Mouse (Mus musculus): ENCODE results near the gene Topaz1. TPM values are rescaled to one million over a fixed set of nuclear protein-coding genes. Genes with fewer than 3 reads are reported as not detected.

Topaz1 gene
- polyA plus RNA-seq, 1 experiment from 2014 or later, result not detected

DNA sequence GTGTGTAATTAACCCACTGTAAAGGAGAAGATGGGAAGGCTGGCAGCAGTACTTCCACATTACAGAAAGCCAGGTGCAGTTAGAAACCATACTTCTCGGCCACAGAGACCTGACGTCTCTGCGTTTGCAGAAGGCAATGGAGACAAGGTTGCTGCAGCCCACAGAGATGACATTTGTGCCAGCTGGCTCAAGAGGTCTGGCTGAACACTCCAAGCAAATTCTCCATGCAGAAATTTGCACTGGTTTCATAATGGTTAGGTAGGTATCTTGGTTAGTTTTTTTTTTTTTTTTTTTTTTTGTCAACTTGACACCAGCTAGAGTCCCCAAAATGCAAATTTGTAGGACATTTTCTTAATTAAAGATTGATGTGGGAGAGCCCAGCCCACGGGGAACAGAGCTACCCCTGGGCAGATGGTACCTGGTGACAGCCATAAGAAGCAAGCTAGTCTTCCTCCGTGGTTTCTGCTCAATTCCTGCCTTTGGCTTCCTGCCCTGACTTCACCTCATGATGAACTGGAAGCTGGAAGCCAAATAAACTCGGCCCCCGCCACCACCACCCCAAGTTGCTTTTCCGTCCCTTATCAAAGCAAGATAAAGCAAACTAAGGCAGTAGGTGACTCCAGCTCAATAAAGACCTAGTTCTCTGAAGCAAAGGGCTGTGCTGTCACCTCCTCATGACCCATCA, 14.9 kb upstream of the Topaz1 start:
- no peak overlapping the region for H3K9ac ChIP-seq (ENCODE audit: low read length)
- H3K4me3 ChIP-seq (ENCODE audit: low read depth, low read length), result no peak overlapping the region
- DNase-seq (ENCODE audit: low spot score) (no peak), ATAC-seq (replicated peaks; ENCODE audit: low FRiP score) (no peak)
- no peaks in the 10 kb centered on the region for H3K9me3 ChIP-seq (ENCODE audit: control insufficient read depth, low read length)
- H3K36me3 ChIP-seq (ENCODE audit: control insufficient read depth, insufficient read depth, low read length), result no peaks in the 10 kb centered on the region
- no peak overlapping the region for H3K4me2 ChIP-seq (ENCODE audit: low read depth, low read length, severe bottlenecking)
- 0 out of 2 replicates have a peak, but pooled peaks cover 2% of the 10 kb centered on the region for H3K27me3 ChIP-seq (ENCODE audit: control insufficient read depth, insufficient read depth, low read length)
- H3K4me1 ChIP-seq (replicated peaks; ENCODE audit: control insufficient read depth, insufficient read depth, low read length), result no peaks in the 10 kb centered on the region
- WGBS, result 74% methylated on average over 8 of the region's 8 CpGs
- no peak overlapping the region for H3K27ac ChIP-seq (ENCODE audit: low read depth, low read length)

DNA sequence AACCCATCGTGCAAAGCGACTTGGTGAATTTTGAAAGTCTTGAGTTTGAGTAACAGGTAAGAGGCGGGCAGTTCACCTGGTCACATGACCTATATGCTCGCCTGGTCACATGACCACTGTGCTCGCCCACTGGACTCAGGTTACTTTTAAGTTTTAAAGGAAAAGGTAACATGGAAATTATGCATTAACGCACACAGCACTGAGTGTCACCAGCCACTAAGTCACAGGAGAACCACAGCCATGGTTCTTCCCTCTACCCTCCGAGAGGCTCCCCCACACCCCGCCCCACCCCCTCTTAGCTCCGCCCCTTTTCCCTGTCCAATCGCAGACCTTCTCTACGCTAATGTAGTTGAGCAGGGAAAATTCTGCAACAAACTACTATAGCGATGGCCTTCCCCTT, 13.9 kb upstream of the Topaz1 start:
- Histone ChIP-seq H3K9ac (ENCODE audit: low read length) (no peak overlapping the region), H3K9me3 (ENCODE audit: control insufficient read depth, low read length) (no peaks in the 10 kb centered on the region), H3K4me3 (ENCODE audit: low read depth, low read length) (peak overlapping the region; percentile 8; the same call in 1 of the 2 replicates), H3K27ac (ENCODE audit: low read depth, low read length) (no peak overlapping the region), H3K27me3 (ENCODE audit: control insufficient read depth, insufficient read depth, low read length) (0 out of 2 replicates have a peak, but pooled peaks cover 2% of the 10 kb centered on the region), H3K4me2 (ENCODE audit: low read depth, low read length, severe bottlenecking) (no peak overlapping the region; the same call in 1 of the 2 replicates), H3K36me3 (ENCODE audit: control insufficient read depth, insufficient read depth, low read length) (no peaks in the 10 kb centered on the region), H3K4me1 (replicated peaks; ENCODE audit: control insufficient read depth, insufficient read depth, low read length) (no peaks in the 10 kb centered on the region)
- ATAC-seq (replicated peaks; ENCODE audit: low FRiP score) (no peak), DNase-seq (ENCODE audit: low spot score) (no peak)
- 34% methylated on average over 12 of the region's 12 CpGs for WGBS

DNA sequence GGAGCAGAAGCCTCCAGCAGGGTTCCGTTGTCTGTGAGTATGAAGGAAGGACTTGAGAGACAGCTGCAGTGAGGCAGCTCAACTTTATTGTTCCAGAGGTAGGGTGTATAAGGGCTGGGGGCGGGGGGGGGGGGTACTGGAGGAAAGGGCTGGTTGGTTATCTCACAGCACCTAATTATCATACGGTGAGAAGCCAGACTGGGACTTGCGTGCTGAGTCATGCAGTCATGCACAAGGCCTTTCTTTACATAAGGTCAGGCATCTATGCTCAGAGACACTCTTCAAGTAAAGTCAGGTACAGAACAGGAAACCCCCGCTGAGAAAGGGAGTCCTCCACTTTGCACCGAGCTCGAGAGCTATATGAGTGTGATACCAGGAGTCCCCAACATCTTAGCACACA, 12.2 kb upstream of the Topaz1 start:
- Histone ChIP-seq H3K27me3 (ENCODE audit: control insufficient read depth, insufficient read depth, low read length) (0 out of 2 replicates have a peak, but pooled peaks cover 2% of the 10 kb centered on the region), H3K4me3 (ENCODE audit: low read depth, low read length) (no peak overlapping the region), H3K4me1 (replicated peaks; ENCODE audit: control insufficient read depth, insufficient read depth, low read length) (no peaks in the 10 kb centered on the region), H3K4me2 (ENCODE audit: low read depth, low read length, severe bottlenecking) (no peak overlapping the region), H3K9me3 (ENCODE audit: control insufficient read depth, low read length) (no peaks in the 10 kb centered on the region), H3K36me3 (ENCODE audit: control insufficient read depth, insufficient read depth, low read length) (no peaks in the 10 kb centered on the region), H3K27ac (ENCODE audit: low read depth, low read length) (no peak overlapping the region), H3K9ac (ENCODE audit: low read length) (no peak overlapping the region)
- no peak for ATAC-seq (replicated peaks; ENCODE audit: low FRiP score)
- no peak for DNase-seq (ENCODE audit: low spot score)
- WGBS, result 78% methylated on average over 6 of the region's 7 CpGs

DNA sequence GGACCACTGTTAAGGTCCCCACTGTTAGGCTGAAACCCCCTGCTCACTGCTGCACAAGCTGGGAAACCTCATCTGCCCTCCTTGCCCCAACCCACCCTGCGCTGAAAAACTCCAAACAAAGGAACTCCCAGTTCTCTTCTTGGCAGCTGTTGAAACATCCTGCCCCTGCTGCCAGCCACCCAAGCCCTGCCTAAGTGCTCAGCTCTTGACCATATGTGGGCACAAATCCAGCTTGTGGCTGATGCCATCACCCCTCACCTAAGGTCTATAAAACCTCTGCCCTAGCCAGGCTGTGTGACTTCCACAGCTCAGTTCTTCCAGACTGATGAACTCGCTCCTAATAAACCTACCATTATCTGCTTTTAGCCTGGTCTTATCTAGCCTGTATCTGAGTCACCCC, 11.1 kb upstream of the Topaz1 start:
- no peak for ATAC-seq (replicated peaks; ENCODE audit: low FRiP score)
- WGBS, result 57% methylated on average over 2 of the region's 2 CpGs
- H3K4me2 ChIP-seq (ENCODE audit: low read depth, low read length, severe bottlenecking), result no peak overlapping the region
- no peaks in the 10 kb centered on the region for H3K36me3 ChIP-seq (ENCODE audit: control insufficient read depth, insufficient read depth, low read length)
- no peaks in the 10 kb centered on the region for H3K27me3 ChIP-seq (ENCODE audit: control insufficient read depth, insufficient read depth, low read length)
- H3K4me3 ChIP-seq (ENCODE audit: low read depth, low read length), result no peak overlapping the region
- no peak for DNase-seq (ENCODE audit: low spot score)
- no peaks in the 10 kb centered on the region for H3K9me3 ChIP-seq (ENCODE audit: control insufficient read depth, low read length)
- H3K9ac ChIP-seq (ENCODE audit: low read length), result no peak overlapping the region
- H3K27ac ChIP-seq (ENCODE audit: low read depth, low read length), result no peak overlapping the region
- H3K4me1 ChIP-seq (replicated peaks; ENCODE audit: control insufficient read depth, insufficient read depth, low read length), result no peaks in the 10 kb centered on the region

DNA sequence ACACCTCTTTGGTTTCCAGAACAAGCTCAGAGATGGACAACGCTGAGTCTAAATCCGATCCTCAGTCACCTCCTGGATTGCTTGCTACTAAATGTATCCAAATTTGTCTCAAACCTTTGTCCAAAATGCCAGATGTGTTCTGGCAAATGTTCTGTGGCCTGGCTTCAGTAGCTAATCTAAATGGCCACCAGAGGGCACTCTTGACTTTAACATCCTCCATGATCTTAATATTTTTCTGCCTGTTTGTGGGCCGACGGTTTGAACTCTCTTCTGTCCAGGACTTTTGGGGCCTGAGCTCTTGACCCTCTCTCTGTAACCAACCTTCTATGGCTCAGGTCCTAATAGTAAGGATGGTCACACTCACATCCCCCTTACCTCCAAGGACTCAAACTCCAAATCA, 10.4 kb upstream of the Topaz1 start:
- Histone ChIP-seq H3K4me1 (replicated peaks; ENCODE audit: control insufficient read depth, insufficient read depth, low read length) (no peaks in the 10 kb centered on the region), H3K27me3 (ENCODE audit: control insufficient read depth, insufficient read depth, low read length) (no peaks in the 10 kb centered on the region), H3K36me3 (ENCODE audit: control insufficient read depth, insufficient read depth, low read length) (no peaks in the 10 kb centered on the region), H3K27ac (ENCODE audit: low read depth, low read length) (no peak overlapping the region), H3K4me3 (ENCODE audit: low read depth, low read length) (no peak overlapping the region), H3K4me2 (ENCODE audit: low read depth, low read length, severe bottlenecking) (no peak overlapping the region), H3K9ac (ENCODE audit: low read length) (no peak overlapping the region), H3K9me3 (ENCODE audit: control insufficient read depth, low read length) (no peaks in the 10 kb centered on the region)
- WGBS, result 25% methylated on average over 4 of the region's 4 CpGs
- ATAC-seq (replicated peaks; ENCODE audit: low FRiP score) (no peak), DNase-seq (ENCODE audit: low spot score) (peak; percentile 55)

DNA sequence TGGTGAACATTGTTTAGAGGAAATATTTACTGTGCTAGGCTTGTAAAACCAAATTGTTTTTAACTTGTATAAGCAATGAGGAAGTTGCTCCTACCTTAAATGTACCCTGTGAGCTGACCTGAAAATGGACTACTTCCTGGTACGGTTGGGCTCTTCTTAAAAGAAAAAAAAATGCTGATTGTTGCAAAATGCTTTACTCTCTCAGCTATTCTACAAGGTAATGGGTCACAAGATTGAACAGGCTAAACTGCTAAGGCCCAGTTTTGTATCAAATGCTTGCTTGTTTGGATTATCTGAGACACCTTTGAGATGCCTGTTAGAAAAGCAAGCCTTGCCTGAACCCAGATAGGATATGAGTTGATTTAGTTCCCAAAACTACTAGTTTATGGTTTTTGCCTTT, 1.3 kb upstream of the Topaz1 start:
- Histone ChIP-seq H3K4me3 (ENCODE audit: low read depth, low read length) (no peak overlapping the region), H3K4me1 (replicated peaks; ENCODE audit: control insufficient read depth, insufficient read depth, low read length) (no peaks in the 10 kb centered on the region), H3K4me2 (ENCODE audit: low read depth, low read length, severe bottlenecking) (no peak overlapping the region), H3K9ac (ENCODE audit: low read length) (no peak overlapping the region), H3K27ac (ENCODE audit: low read depth, low read length) (no peak overlapping the region), H3K27me3 (ENCODE audit: control insufficient read depth, insufficient read depth, low read length) (no peaks in the 10 kb centered on the region), H3K36me3 (ENCODE audit: control insufficient read depth, insufficient read depth, low read length) (no peaks in the 10 kb centered on the region), H3K9me3 (ENCODE audit: control insufficient read depth, low read length) (no peaks in the 10 kb centered on the region)
- WGBS, result 88% methylated on average over 1 of the region's 1 CpGs
- ATAC-seq (replicated peaks; ENCODE audit: low FRiP score), result no peak
- no peak for DNase-seq (ENCODE audit: low spot score)

DNA sequence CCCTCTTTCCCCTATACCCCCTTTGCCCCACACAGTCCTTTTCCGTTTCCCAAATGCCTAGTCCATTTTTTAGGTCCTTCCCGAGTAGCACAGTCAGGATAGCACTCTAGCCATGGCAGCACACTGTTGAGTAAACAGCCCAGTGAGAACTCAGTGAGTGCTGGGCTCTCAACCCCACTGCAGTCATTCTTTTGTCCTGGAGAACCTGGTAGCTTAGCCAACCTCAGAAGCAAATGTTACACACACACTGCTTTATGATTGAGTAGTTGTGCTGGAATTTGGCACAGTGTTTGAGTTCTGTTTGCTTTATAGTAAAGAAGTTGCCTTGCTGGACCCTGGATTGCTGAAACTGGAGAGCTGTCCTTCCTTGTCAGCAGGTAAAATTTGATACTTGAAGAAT, 10.5 kb downstream of the Topaz1 start:
- Histone ChIP-seq H3K36me3 (ENCODE audit: control insufficient read depth, insufficient read depth, low read length) (no peaks in the 10 kb centered on the region), H3K9me3 (ENCODE audit: control insufficient read depth, low read length) (no peaks in the 10 kb centered on the region), H3K4me2 (ENCODE audit: low read depth, low read length, severe bottlenecking) (no peak overlapping the region), H3K27me3 (ENCODE audit: control insufficient read depth, insufficient read depth, low read length) (no peaks in the 10 kb centered on the region), H3K4me1 (replicated peaks; ENCODE audit: control insufficient read depth, insufficient read depth, low read length) (no peaks in the 10 kb centered on the region), H3K27ac (ENCODE audit: low read depth, low read length) (no peak overlapping the region), H3K4me3 (ENCODE audit: low read depth, low read length) (no peak overlapping the region), H3K9ac (ENCODE audit: low read length) (no peak overlapping the region)
- DNase-seq (ENCODE audit: low spot score) (no peak), ATAC-seq (replicated peaks; ENCODE audit: low FRiP score) (no peak)
- 35% methylated on average over 2 of the region's 2 CpGs for WGBS

DNA sequence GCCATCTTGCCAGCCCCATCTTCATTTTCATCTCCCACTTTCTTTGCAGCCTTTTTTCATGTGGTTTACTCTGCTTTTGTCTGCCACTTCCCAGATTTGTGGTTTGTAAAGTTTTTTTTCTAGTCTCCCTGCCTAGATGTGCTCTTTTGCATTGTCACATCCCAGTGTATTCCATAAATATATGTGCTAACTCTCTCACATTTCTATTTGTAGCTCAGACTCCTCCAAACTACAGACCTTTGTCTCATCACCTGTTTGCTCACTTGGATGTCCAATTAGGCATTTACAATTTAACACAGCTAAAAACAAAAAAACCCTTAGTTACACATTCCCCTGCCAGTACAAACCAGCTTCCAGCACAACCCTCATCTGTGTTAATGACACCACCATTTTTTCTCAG, 13.0 kb downstream of the Topaz1 start:
- Histone ChIP-seq H3K27me3 (ENCODE audit: control insufficient read depth, insufficient read depth, low read length) (no peaks in the 10 kb centered on the region), H3K9ac (ENCODE audit: low read length) (no peak overlapping the region), H3K9me3 (ENCODE audit: control insufficient read depth, low read length) (no peaks in the 10 kb centered on the region), H3K27ac (ENCODE audit: low read depth, low read length) (no peak overlapping the region), H3K4me3 (ENCODE audit: low read depth, low read length) (no peak overlapping the region), H3K4me1 (replicated peaks; ENCODE audit: control insufficient read depth, insufficient read depth, low read length) (no peaks in the 10 kb centered on the region), H3K4me2 (ENCODE audit: low read depth, low read length, severe bottlenecking) (no peak overlapping the region), H3K36me3 (ENCODE audit: control insufficient read depth, insufficient read depth, low read length) (no peaks in the 10 kb centered on the region)
- DNase-seq (ENCODE audit: low spot score), result no peak
- no peak for ATAC-seq (replicated peaks; ENCODE audit: low FRiP score)

DNA sequence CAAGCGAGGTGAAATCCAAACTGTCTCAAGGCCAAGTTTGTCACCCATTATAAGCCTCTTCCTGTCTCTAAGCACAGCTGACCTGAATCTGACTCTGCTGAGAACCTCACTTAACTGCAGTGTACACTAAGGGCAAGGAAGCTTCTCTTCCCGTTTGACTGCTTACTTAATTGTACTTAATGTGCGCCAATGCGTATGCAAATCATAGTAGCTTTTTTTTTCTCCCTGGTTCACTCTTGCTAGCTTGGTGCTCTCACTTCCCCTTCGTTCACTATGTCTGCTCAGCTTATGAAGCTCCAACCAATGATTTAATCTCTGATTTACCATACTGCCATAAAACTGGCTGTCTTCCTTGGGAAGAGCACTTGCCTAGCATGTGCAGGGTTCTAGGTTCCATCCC, 38.1 kb downstream of the Topaz1 start:
- Histone ChIP-seq H3K9me3 (ENCODE audit: control insufficient read depth, low read length) (no peaks in the 10 kb centered on the region), H3K4me3 (ENCODE audit: low read depth, low read length) (no peak overlapping the region), H3K4me1 (replicated peaks; ENCODE audit: control insufficient read depth, insufficient read depth, low read length) (no peaks in the 10 kb centered on the region), H3K36me3 (ENCODE audit: control insufficient read depth, insufficient read depth, low read length) (no peaks in the 10 kb centered on the region), H3K4me2 (ENCODE audit: low read depth, low read length, severe bottlenecking) (no peak overlapping the region), H3K27me3 (ENCODE audit: control insufficient read depth, insufficient read depth, low read length) (no peaks in the 10 kb centered on the region), H3K27ac (ENCODE audit: low read depth, low read length) (no peak overlapping the region), H3K9ac (ENCODE audit: low read length) (no peak overlapping the region)
- no peak for ATAC-seq (replicated peaks; ENCODE audit: low FRiP score)
- no peak for DNase-seq (ENCODE audit: low spot score)
- 83% methylated on average over 5 of the region's 5 CpGs for WGBS
